Mouse (Mus musculus) CH12.LX (cell line): ENCODE results near the gene Ccno. TPM values are rescaled to one million over a fixed set of nuclear protein-coding genes. Genes with fewer than 3 reads are reported as not detected.

ENCODE experiments used
- DNase-seq: peaks from one replicate; pipeline ENCODE4 v3.0.0-alpha.2; 2013; ENCODE audit errors: extremely low read depth
- H3K27ac ChIP-seq: 2 replicates; pipeline ENCODE4 v1.5.1; 2012; ENCODE audit warnings: low read depth, mild to moderate bottlenecking, control low read depth, moderate library complexity; ENCODE audit not compliant: insufficient read depth
- H3K27me3 ChIP-seq: replicated peaks from 2 replicates; pipeline ENCODE3; 2012; ENCODE audit warnings: inconsistent platforms
- H3K36me3 ChIP-seq, 2 experiments: replicated peaks in 1 of 2; 2 replicates each; pipeline versions ENCODE3 to v1.6.1; 2012; ENCODE audit warnings: inconsistent platforms in 1 of 2, low read length in 1 of 2, mild to moderate bottlenecking in 1 of 2, mixed read lengths in 1 of 2, moderate library complexity in 1 of 2; ENCODE audit not compliant: control insufficient read depth in 1 of 2, insufficient read depth in 1 of 2
- H3K4me1 ChIP-seq, 2 experiments: 2 replicates each; pipeline ENCODE4 v1.6.1; 2012; ENCODE audit warnings: inconsistent platforms in 1 of 2, moderate library complexity in 1 of 2; ENCODE audit not compliant: insufficient read depth in 2 of 2, control insufficient read depth in 1 of 2
- H3K4me2 ChIP-seq: 2 replicates; pipeline ENCODE4 v1.6.1; 2012; ENCODE audit warnings: low read depth, mild to moderate bottlenecking, control low read depth; ENCODE audit not compliant: poor library complexity, insufficient read depth, severe bottlenecking
- H3K4me3 ChIP-seq, 3 experiments: fragments of 150-350 bp in 1 of 3; sonication (generic) in 1 of 3; replicated peaks in 1 of 3; 2 replicates each; pipeline versions ENCODE3 to v1.5.1; 2011 to 2012; ENCODE audit warnings: low read depth in 2 of 3, low read length in 2 of 3, mild to moderate bottlenecking in 2 of 3, moderate library complexity in 2 of 3, control low read depth in 1 of 3, improper control_type of control experiment in 1 of 3, inconsistent platforms in 1 of 3, mixed read lengths in 1 of 3; ENCODE audit not compliant: poor library complexity in 1 of 3
- H3K79me2 ChIP-seq: replicated peaks from 2 replicates; pipeline ENCODE4 v1.6.1; 2012; ENCODE audit warnings: mild to moderate bottlenecking, moderate library complexity; ENCODE audit not compliant: control insufficient read depth, poor library complexity, insufficient read depth, severe bottlenecking; ENCODE audit errors: extremely low read depth
- H3K9ac ChIP-seq: 2 replicates; pipeline ENCODE4 v1.6.1; 2012; ENCODE audit warnings: low read depth, mild to moderate bottlenecking, control low read depth, moderate library complexity; ENCODE audit not compliant: insufficient read depth
- H3K9me3 ChIP-seq: replicated peaks from 2 replicates; pipeline ENCODE3; 2012; ENCODE audit warnings: low read length, inconsistent platforms, mixed read lengths
- BHLHE40 ChIP-seq: IDR thresholded peaks from 2 replicates; pipeline ENCODE4 v1.6.1; 2011; ENCODE audit warnings: mild to moderate bottlenecking, low read depth, low read length, improper control_type of control experiment
- CHD1 ChIP-seq: IDR thresholded peaks from 2 replicates; pipeline ENCODE4 v1.6.1; 2012; ENCODE audit warnings: low read depth, low read length, improper control_type of control experiment, inconsistent platforms
- CHD2 ChIP-seq: IDR thresholded peaks from 2 replicates; pipeline ENCODE4 v1.6.1; 2011; ENCODE audit warnings: low read length, improper control_type of control experiment
- CTCF ChIP-seq, 2 experiments: IDR thresholded peaks in 1 of 2; conservative IDR thresholded peaks in 1 of 2; 2 replicates each; pipeline ENCODE4 v1.5.1; 2011 to 2012; ENCODE audit warnings: low read depth in 2 of 2, low read length in 2 of 2, improper control_type of control experiment in 1 of 2, inconsistent platforms in 1 of 2, mild to moderate bottlenecking in 1 of 2, moderate library complexity in 1 of 2
- E2F4 ChIP-seq: IDR thresholded peaks from 2 replicates; pipeline ENCODE4 v1.6.1; 2011; ENCODE audit warnings: low read depth, low read length, improper control_type of control experiment; ENCODE audit not compliant: insufficient replicate concordance
- ELF1 ChIP-seq: IDR thresholded peaks from 2 replicates; pipeline ENCODE4 v1.6.1; 2014; ENCODE audit warnings: low read depth, mild to moderate bottlenecking, inconsistent platforms, low read length, improper control_type of control experiment
- EP300 ChIP-seq: IDR thresholded peaks from 2 replicates; pipeline ENCODE4 v1.6.1; 2011; ENCODE audit warnings: low read length, improper control_type of control experiment
- ETS1 ChIP-seq: conservative IDR thresholded peaks from 2 replicates; pipeline ENCODE4 v1.6.1; 2012; ENCODE audit warnings: low read depth, mild to moderate bottlenecking, inconsistent platforms, low read length, improper control_type of control experiment, moderate library complexity
- GABPA ChIP-seq: IDR thresholded peaks from 2 replicates; pipeline ENCODE4 v1.6.1; 2012; ENCODE audit warnings: low read depth, low read length, improper control_type of control experiment, inconsistent platforms; ENCODE audit not compliant: insufficient replicate concordance
- HCFC1 ChIP-seq: IDR thresholded peaks from 2 replicates; pipeline ENCODE4 v1.6.1; 2012; ENCODE audit warnings: low read depth, mild to moderate bottlenecking, inconsistent platforms, low read length, improper control_type of control experiment
- IRF4 ChIP-seq: IDR thresholded peaks from 2 replicates; pipeline ENCODE4 v1.6.1; 2014; ENCODE audit warnings: low read depth, mild to moderate bottlenecking, inconsistent platforms, low read length, improper control_type of control experiment
- JUN ChIP-seq: IDR thresholded peaks from 2 replicates; pipeline ENCODE4 v1.6.1; 2011; ENCODE audit warnings: low read depth, mild to moderate bottlenecking, low read length, improper control_type of control experiment, moderate library complexity; ENCODE audit not compliant: insufficient read depth
- JUND ChIP-seq: conservative IDR thresholded peaks from 2 replicates; pipeline ENCODE4 v1.6.1; 2011; ENCODE audit warnings: low read depth, low read length, improper control_type of control experiment
- KAT2A ChIP-seq: IDR thresholded peaks from 2 replicates; pipeline ENCODE4 v1.6.1; 2012; ENCODE audit warnings: low read length, improper control_type of control experiment, inconsistent platforms; ENCODE audit not compliant: insufficient replicate concordance
- MAFK ChIP-seq: IDR thresholded peaks from 2 replicates; pipeline ENCODE4 v1.6.1; 2011; ENCODE audit warnings: low read length, improper control_type of control experiment; ENCODE audit not compliant: insufficient replicate concordance
- MAX ChIP-seq: IDR thresholded peaks from 2 replicates; pipeline ENCODE4 v1.6.1; 2011; ENCODE audit warnings: low read length, improper control_type of control experiment
- MAZ ChIP-seq: IDR thresholded peaks from 2 replicates; pipeline ENCODE4 v1.6.1; 2012; ENCODE audit warnings: low read depth, mild to moderate bottlenecking, inconsistent platforms, low read length, improper control_type of control experiment, moderate library complexity
- MEF2A ChIP-seq: IDR thresholded peaks from 2 replicates; pipeline ENCODE4 v1.6.1; 2014; ENCODE audit warnings: low read depth, mild to moderate bottlenecking, inconsistent platforms, low read length, improper control_type of control experiment, borderline replicate concordance
- MXI1 ChIP-seq: IDR thresholded peaks from 2 replicates; pipeline ENCODE4 v1.6.1; 2011; ENCODE audit warnings: mild to moderate bottlenecking, low read depth, low read length, improper control_type of control experiment
- MYC ChIP-seq: IDR thresholded peaks from 2 replicates; pipeline ENCODE4 v1.6.1; 2011; ENCODE audit warnings: low read depth, mild to moderate bottlenecking, improper control_type of control experiment, low read length
- NELFE ChIP-seq: IDR thresholded peaks from 2 replicates; pipeline ENCODE4 v1.6.1; 2011; ENCODE audit warnings: low read depth, low read length, improper control_type of control experiment
- NRF1 ChIP-seq: IDR thresholded peaks from 2 replicates; pipeline ENCODE4 v1.6.1; 2014; ENCODE audit warnings: low read depth, mild to moderate bottlenecking, inconsistent platforms, low read length, improper control_type of control experiment, moderate library complexity
- PAX5 ChIP-seq: IDR thresholded peaks from 2 replicates; pipeline ENCODE4 v1.6.1; 2012; ENCODE audit warnings: low read length, inconsistent platforms, mixed read lengths
- POLR2A ChIP-seq: IDR thresholded peaks from 2 replicates; pipeline ENCODE4 v1.6.1; 2011; ENCODE audit warnings: low read depth, mild to moderate bottlenecking, improper control_type of control experiment, low read length
- POLR2AphosphoS2 ChIP-seq: IDR thresholded peaks from 2 replicates; pipeline ENCODE4 v1.6.1; 2011; ENCODE audit warnings: low read depth, low read length, improper control_type of control experiment
- RAD21 ChIP-seq: IDR thresholded peaks from 2 replicates; pipeline ENCODE4 v1.6.1; 2011; ENCODE audit warnings: low read depth, mild to moderate bottlenecking, low read length, improper control_type of control experiment, moderate library complexity
- RCOR1 ChIP-seq: conservative IDR thresholded peaks from 2 replicates; pipeline ENCODE4 v1.6.1; 2012; ENCODE audit warnings: low read depth, mild to moderate bottlenecking, inconsistent platforms, low read length, improper control_type of control experiment
- SIN3A ChIP-seq: IDR thresholded peaks from 2 replicates; pipeline ENCODE4 v1.6.1; 2012; ENCODE audit warnings: low read length, improper control_type of control experiment, inconsistent platforms
- SMC3 ChIP-seq: IDR thresholded peaks from 2 replicates; pipeline ENCODE4 v1.6.1; 2011; ENCODE audit warnings: low read depth, low read length, improper control_type of control experiment
- TBP ChIP-seq: conservative IDR thresholded peaks from 2 replicates; pipeline ENCODE4 v1.6.1; 2011; ENCODE audit warnings: low read depth, low read length, improper control_type of control experiment
- TCF12 ChIP-seq: IDR thresholded peaks from 2 replicates; pipeline ENCODE4 v1.6.1; 2014; ENCODE audit warnings: low read depth, mild to moderate bottlenecking, inconsistent platforms, low read length, improper control_type of control experiment
- UBTF ChIP-seq: IDR thresholded peaks from 2 replicates; pipeline ENCODE4 v1.6.1; 2012; ENCODE audit warnings: low read depth, mild to moderate bottlenecking, inconsistent platforms, low read length, improper control_type of control experiment, moderate library complexity
- USF1 ChIP-seq: IDR thresholded peaks from 2 replicates; pipeline ENCODE4 v1.6.1; 2014; ENCODE audit warnings: low read depth, mild to moderate bottlenecking, inconsistent platforms, low read length, improper control_type of control experiment
- USF2 ChIP-seq: conservative IDR thresholded peaks from 2 replicates; pipeline ENCODE4 v1.6.1; 2011; ENCODE audit warnings: low read depth, low read length, improper control_type of control experiment
- ZC3H11A ChIP-seq: IDR thresholded peaks from 2 replicates; pipeline ENCODE4 v1.6.1; 2012; ENCODE audit warnings: low read depth, mild to moderate bottlenecking, inconsistent platforms, low read length, improper control_type of control experiment
- ZKSCAN1 ChIP-seq: IDR thresholded peaks from 2 replicates; pipeline ENCODE4 v1.6.1; 2012; ENCODE audit warnings: low read depth, inconsistent platforms, low read length, improper control_type of control experiment, borderline replicate concordance
- ZMIZ1 ChIP-seq: IDR thresholded peaks from 2 replicates; pipeline ENCODE4 v1.6.1; 2012; ENCODE audit warnings: low read depth, mild to moderate bottlenecking, inconsistent platforms, low read length, improper control_type of control experiment
- ZNF384 ChIP-seq: IDR thresholded peaks from 2 replicates; pipeline ENCODE4 v1.6.1; 2012; ENCODE audit warnings: low read depth, low read length, improper control_type of control experiment, inconsistent platforms
- dilution Hi-C: fragments of 300-500 bp; cut with MboI; formaldehyde crosslinking; loops from 2 replicates; pipeline ENCODE4 v1.14.3; 2020; ENCODE audit warnings: low sequenced_read_pairs; ENCODE audit not compliant: extremely low pct_unique_long_range_greater_than_20kb, extremely low pct_ligation_motif_present
- in situ Hi-C: fragments of 300-500 bp; cut with MboI; formaldehyde crosslinking; loops from 3 replicates; pipeline ENCODE4 v1.14.3; 2019; ENCODE audit warnings: low sequenced_read_pairs, low pct_ligation_motif_present, low pct_unique_long_range_greater_than_20kb, mixed read lengths
- polyA plus RNA-seq: library from polyadenylated mRNA; unstranded; fragments of >175 nt; gene quantifications from 2 replicates; pipeline ENCODE4 v1.2.1, GENCODE M21; 2012; ENCODE audit warnings: low read depth; ENCODE audit not compliant: insufficient read length
- total RNA-seq, 2 experiments: library from RNA; depleted of rRNA; stranded (reverse); fragments of 300-350 nt in 1 of 2; fragments of >200 nt in 1 of 2; gene quantifications; 2 replicates each; pipeline ENCODE4 v1.2.3; 2012 to 2014

Gene Ccno
- total RNA-seq (2012; rRNA removed) (0.17 and 0.21 TPM in 2 replicates), total RNA-seq (2014; rRNA removed) (0.14 and 0.54 TPM in 2 replicates), polyA plus RNA-seq (0.12 and 0.16 TPM in 2 replicates)

GRCm38 (mm10) chr13:112987532-112987943 is at the start of gene Ccno:
TSS of gene Ccno (plus strand) at chr13:112987802.
- no peak for TF ChIP-seq JUND
- no peak for TF ChIP-seq ZNF384
- TF ChIP-seq GABPA = no peak
- TF ChIP-seq ZKSCAN1 = no peak
- TF ChIP-seq TBP = peak; percentile 60; the same call in 1 of the 2 replicates
- no peak for TF ChIP-seq USF2
- no peak for TF ChIP-seq ZC3H11A
- no peak for TF ChIP-seq EP300
- TF ChIP-seq ZMIZ1 = peak; percentile 70; the same call in 1 of the 2 replicates
- TF ChIP-seq NELFE = peak; percentile 70
- TF ChIP-seq CHD2 = no peak
- no peak for TF ChIP-seq POLR2AphosphoS2
- TF ChIP-seq KAT2A = no peak
- no peak for TF ChIP-seq USF1
- no peak for TF ChIP-seq SMC3
- TF ChIP-seq MXI1 = peak; percentile 96
- TF ChIP-seq BHLHE40 = peak; percentile 96
- no peak for TF ChIP-seq RCOR1
- peak; percentile 34; the same call in 1 of the 2 replicates for TF ChIP-seq NRF1
- no peak; the same call in 1 of the 2 replicates for TF ChIP-seq MEF2A
- TF ChIP-seq ETS1 = peak; percentile 37; the same call in 1 of the 2 replicates
- TF ChIP-seq MYC = 0 out of 2 replicates have a peak, but pooled peaks have one; percentile 31
- TF ChIP-seq CHD1 = no peak
- TF ChIP-seq MAZ = 0 out of 2 replicates have a peak, but pooled peaks have one; percentile 59
- peak; percentile 91; the same call in 1 of the 2 replicates for TF ChIP-seq UBTF
- TF ChIP-seq CTCF (conservative IDR thresholded peaks at IDR 0.05 in 1 of 2, IDR thresholded peaks at IDR 0.05 in 1 of 2; ENCODE audit: low read depth in 2 of 2, low read length in 2 of 2) = no peak
- no peak for TF ChIP-seq RAD21
- TF ChIP-seq HCFC1 = peak; percentile 47
- 0 out of 2 replicates have a peak, but pooled peaks have one; percentile 40 for TF ChIP-seq ELF1
- TF ChIP-seq JUN = no peak
- peak; percentile 74 for TF ChIP-seq TCF12
- TF ChIP-seq MAFK = no peak
- peak; percentile 98 for TF ChIP-seq SIN3A
- TF ChIP-seq IRF4 = 0 out of 2 replicates have a peak, but pooled peaks have one; percentile 27
- TF ChIP-seq POLR2A = peak; percentile 84
- TF ChIP-seq E2F4 = no peak
- no peak for TF ChIP-seq PAX5
- TF ChIP-seq MAX = peak; percentile 83
- peaks cover 3 to 14% of the 10 kb centered on the region in 2 experiments; a peak in 3 of 4 replicates for H3K4me1 ChIP-seq
- in situ Hi-C loops = loop anchor here (5.0 kb wide), 1 partner anchor 45 kb away; no protein-coding TSS in a partner anchor
- peaks cover 74% of the 10 kb centered on the region for H3K27me3 ChIP-seq
- H3K9me3 ChIP-seq = no peaks in the 10 kb centered on the region
- no peaks in the 10 kb centered on the region for H3K79me2 ChIP-seq
- peak within 1 kb of the TSS; percentile 13 to 48 (median 45) for H3K4me3 ChIP-seq
- H3K36me3 ChIP-seq = no peaks in the 10 kb centered on the region
- no peak within 1 kb of the TSS for H3K27ac ChIP-seq
- H3K9ac ChIP-seq = peak within 1 kb of the TSS; percentile 11; the same call in 1 of the 2 replicates
- dilution Hi-C loops = no loop called here
- peak within 1 kb of the TSS; percentile 80 for H3K4me2 ChIP-seq
- DNase-seq = peak; percentile 80
